Comparison of ENCODE assay signal across 11 mouse cellular contexts in the genomic region with DNA sequence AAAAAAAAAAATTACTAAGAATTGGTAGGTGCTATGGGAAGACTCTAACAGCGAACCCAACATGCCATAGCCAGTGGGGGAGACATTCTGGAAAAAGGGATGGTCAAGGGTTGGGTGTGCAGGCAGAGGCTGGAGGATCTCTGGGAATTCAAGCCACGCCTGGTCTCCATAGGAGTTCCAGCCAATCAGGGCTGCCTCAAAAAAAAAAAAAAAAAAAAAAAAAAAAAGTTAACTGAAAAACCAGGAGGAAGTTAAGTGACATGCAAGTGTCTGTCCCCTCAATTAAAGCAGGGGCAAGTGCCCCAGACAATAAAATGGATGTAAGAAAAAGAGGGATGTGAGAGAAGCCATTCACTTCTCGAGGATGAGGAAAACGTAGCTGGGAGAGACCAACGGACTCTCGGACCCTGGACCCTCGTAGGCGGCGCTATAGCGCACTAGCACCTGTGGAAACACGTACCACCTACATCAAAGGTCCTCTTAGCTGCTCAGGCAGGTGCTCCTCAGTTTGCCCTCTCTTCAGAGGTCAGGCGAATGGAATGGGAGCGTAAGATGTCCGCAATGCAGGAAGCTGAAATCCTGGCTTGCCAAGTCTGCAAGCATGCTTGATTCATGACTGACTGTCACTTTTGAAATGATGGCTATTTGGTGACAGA. TPM values are rescaled to one million over a fixed set of nuclear protein-coding genes. Genes with fewer than 3 reads are reported as not detected.
A peak's percentile ranks its signal among the peaks of the same experiment; 100 is the strongest.
DNase-seq lines count a peak whose midpoint lies in the region; ATAC-seq and TF ChIP-seq lines count a peak whose summit lies in the region.
"Had no signal": no experiment of that assay in that cellular context is flagged by ENCODE, and none has a peak within 500 bp of the region (broad histone marks: within the 10 kb centered on the region; RNA-seq: fewer than 3 reads in every experiment).

No protein-coding gene starts in this region.

- H3K4me1 ChIP-seq in forebrain, embryonic 10.5 days = peaks cover 8% of the 10 kb centered on the region
- no peaks in the 10 kb centered on the region for H3K4me1 ChIP-seq in forebrain, postnatal 0 days (ENCODE audit: insufficient read depth)
- no peaks in the 10 kb centered on the region for H3K4me1 ChIP-seq in lung, embryonic 15.5 days
- H3K4me1 ChIP-seq in limb, embryonic 10.5 days = peaks cover 10% of the 10 kb centered on the region
- H3K4me1 ChIP-seq in neural tube, embryonic 15.5 days = no peaks in the 10 kb centered on the region

- DNase-seq in forebrain, embryonic 10.5 days (ENCODE audit: extremely low spot score, low spot score) = no peak
- DNase-seq in forebrain, postnatal 0 days = no peak
- DNase-seq in lung, postnatal 25 days (ENCODE audit: low spot score) = no peak
- DNase-seq in limb, embryonic 10.5 days (ENCODE audit: low spot score) = no peak
- DNase-seq in gastrocnemius, adult 2 months = no peak
- no peak for DNase-seq in frontal cortex, adult 2 months (ENCODE audit: extremely low spot score in 1 of 2, low spot score in 1 of 2)
- DNase-seq: lung, postnatal 14 days; thymus, postnatal 36 days had no signal

- H3K4me2 ChIP-seq in forebrain, postnatal 0 days (ENCODE audit: low read depth) = no peak overlapping the region
- H3K4me2 ChIP-seq in lung, embryonic 15.5 days = peak overlapping the region; percentile 34
- H3K4me2 ChIP-seq in neural tube, embryonic 15.5 days = 0 out of 2 replicates have a peak overlapping the region, but pooled peaks have one; percentile 15

- no peak for ATAC-seq in forebrain, postnatal 0 days
- no peak for ATAC-seq in lung, embryonic 15.5 days (ENCODE audit: borderline replicate concordance, extremely low read depth, low FRiP score, low TSS enrichment)
- no peak for ATAC-seq in neural tube, embryonic 15.5 days (ENCODE audit: low FRiP score)
- ATAC-seq: activated CD4-positive, CD25-positive, alpha-beta regulatory T cell, adult 4 months had no signal

- no peaks in the 10 kb centered on the region for H3K36me3 ChIP-seq in forebrain, embryonic 10.5 days (replicated peaks)
- H3K36me3 ChIP-seq in forebrain, postnatal 0 days (ENCODE audit: insufficient read depth) = no peaks in the 10 kb centered on the region
- no peaks in the 10 kb centered on the region for H3K36me3 ChIP-seq in lung, embryonic 15.5 days
- no peaks in the 10 kb centered on the region for H3K36me3 ChIP-seq in limb, embryonic 10.5 days
- no peaks in the 10 kb centered on the region for H3K36me3 ChIP-seq in neural tube, embryonic 15.5 days

- peak overlapping the region; percentile 37 for H3K4me3 ChIP-seq in forebrain, embryonic 10.5 days
- no peak overlapping the region for H3K4me3 ChIP-seq in forebrain, postnatal 0 days (ENCODE audit: low read depth, low read length)
- H3K4me3 ChIP-seq in lung, embryonic 15.5 days = peak overlapping the region; percentile 14; the same call in 1 of the 2 replicates
- H3K4me3 ChIP-seq in limb, embryonic 10.5 days = peak overlapping the region; percentile 26; the same call in 1 of the 2 replicates
- H3K4me3 ChIP-seq in neural tube, embryonic 15.5 days (replicated peaks) = no peak overlapping the region
- no peak overlapping the region for H3K4me3 ChIP-seq in gastrocnemius, adult 2 months

- H3K27me3 ChIP-seq in forebrain, embryonic 10.5 days (ENCODE audit: poor library complexity, severe bottlenecking) = no peaks in the 10 kb centered on the region
- H3K27me3 ChIP-seq in forebrain, postnatal 0 days (ENCODE audit: insufficient read depth, low read length) = no peaks in the 10 kb centered on the region
- H3K27me3 ChIP-seq in lung, embryonic 15.5 days = no peaks in the 10 kb centered on the region
- H3K27me3 ChIP-seq in limb, embryonic 10.5 days (ENCODE audit: low read depth, poor library complexity, severe bottlenecking) = no peaks in the 10 kb centered on the region
- no peaks in the 10 kb centered on the region for H3K27me3 ChIP-seq in neural tube, embryonic 15.5 days (replicated peaks)

- intact Hi-C loops in gastrocnemius, adult 2 months (cut with DNase I) = no loop called here

- H3K9ac ChIP-seq in forebrain, postnatal 0 days = no peak overlapping the region
- no peak overlapping the region for H3K9ac ChIP-seq in lung, embryonic 15.5 days
- H3K9ac ChIP-seq in neural tube, embryonic 15.5 days (replicated peaks) = no peak overlapping the region

- WGBS in forebrain, embryonic 10.5 days = 18% methylated on average over 14 of the region's 14 CpGs
- WGBS in forebrain, postnatal 0 days = 16% methylated on average over 14 of the region's 14 CpGs
- 9% methylated on average over 14 of the region's 14 CpGs for WGBS in lung, embryonic 15.5 days
- whole genome bisulfite sequencing in limb, embryonic 10.5 days = 13% methylated on average over 14 of the region's 14 CpGs
- WGBS in neural tube, embryonic 15.5 days = 18% methylated on average over 14 of the region's 14 CpGs

- no peak for TF ChIP-seq CTCF in forebrain, postnatal 0 days (IDR thresholded peaks at IDR 0.05; ENCODE audit: low read depth)
- no peak for TF ChIP-seq CTCF in gastrocnemius, adult 2 months (IDR thresholded peaks at IDR 0.05)

- no peaks in the 10 kb centered on the region for H3K9me3 ChIP-seq in forebrain, embryonic 10.5 days
- no peaks in the 10 kb centered on the region for H3K9me3 ChIP-seq in forebrain, postnatal 0 days (ENCODE audit: low read length)
- H3K9me3 ChIP-seq in lung, embryonic 15.5 days = no peaks in the 10 kb centered on the region
- no peaks in the 10 kb centered on the region for H3K9me3 ChIP-seq in limb, embryonic 10.5 days (replicated peaks)
- no peaks in the 10 kb centered on the region for H3K9me3 ChIP-seq in neural tube, embryonic 15.5 days (replicated peaks)

- no peak overlapping the region for H3K27ac ChIP-seq in forebrain, embryonic 10.5 days
- H3K27ac ChIP-seq in forebrain, postnatal 0 days (ENCODE audit: low read depth, low read length) = no peak overlapping the region
- H3K27ac ChIP-seq in lung, embryonic 15.5 days = no peak overlapping the region
- H3K27ac ChIP-seq in limb, embryonic 10.5 days = no peak overlapping the region
- no peak overlapping the region for H3K27ac ChIP-seq in neural tube, embryonic 15.5 days (replicated peaks)
- no peak overlapping the region for H3K27ac ChIP-seq in gastrocnemius, adult 2 months

RNA-seq across cellular contexts. Expression of a gene that starts 10.6 kb away (rescaled TPM):
- 22.5 and 24.7 TPM in 2 replicates for polyA plus RNA-seq in forebrain, embryonic 10.5 days (2016; fragmentation: Nextera tagmentation; extraction: Ambion mirVana)
- 3.2 and 3.9 TPM in 2 replicates for total RNA-seq in forebrain, postnatal 0 days (2014; rRNA removed)
- 3.5 and 4.9 TPM in 2 replicates for polyA plus RNA-seq in forebrain, postnatal 0 days (2015; fragmentation: Nextera tagmentation; extraction: Ambion mirVana)
- polyA plus RNA-seq in lung, embryonic 15.5 days (2015; fragmentation: Nextera tagmentation; extraction: Ambion mirVana) = 17.6 and 18.7 TPM in 2 replicates
- polyA plus RNA-seq in limb, embryonic 10.5 days (2016; fragmentation: Nextera tagmentation; extraction: Ambion mirVana) = 22.8 and 27.9 TPM in 2 replicates
- polyA plus RNA-seq in neural tube, embryonic 15.5 days (2015; fragmentation: Nextera tagmentation; extraction: Ambion mirVana) = 6.5 and 8.5 TPM in 2 replicates
- total RNA-seq in gastrocnemius, adult 2 months (2021) = 10 to 100 TPM; 14.6 to 15.6 TPM
- 6.3 and 7.2 TPM in 2 replicates for polyA plus RNA-seq in frontal cortex, adult 2 months (2012; rRNA removed)

RNA-seq across cellular contexts. Expression of a gene that starts 30.9 kb away (rescaled TPM):
- polyA plus RNA-seq in forebrain, embryonic 10.5 days (2016; fragmentation: Nextera tagmentation; extraction: Ambion mirVana) = 39.8 and 41.8 TPM in 2 replicates
- total RNA-seq in forebrain, postnatal 0 days (2014; rRNA removed) = 11.5 and 18.5 TPM in 2 replicates
- polyA plus RNA-seq in forebrain, postnatal 0 days (2015; fragmentation: Nextera tagmentation; extraction: Ambion mirVana) = 12.0 and 15.4 TPM in 2 replicates
- 23.3 and 24.2 TPM in 2 replicates for polyA plus RNA-seq in lung, embryonic 15.5 days (2015; fragmentation: Nextera tagmentation; extraction: Ambion mirVana)
- 37.2 and 40.6 TPM in 2 replicates for polyA plus RNA-seq in limb, embryonic 10.5 days (2016; fragmentation: Nextera tagmentation; extraction: Ambion mirVana)
- 13.9 and 16.9 TPM in 2 replicates for polyA plus RNA-seq in neural tube, embryonic 15.5 days (2015; fragmentation: Nextera tagmentation; extraction: Ambion mirVana)
- 1 to 10 TPM; 2.9 to 3.3 TPM for total RNA-seq in gastrocnemius, adult 2 months (2021)
- polyA plus RNA-seq in frontal cortex, adult 2 months (2012; rRNA removed) = 6.2 and 6.7 TPM in 2 replicates

Comparison
In these comparisons a context has a peak if more than half of its experiments do, and no peak if none do; other contexts are left out.
1. H3K4me3 ChIP-seq: peak in forebrain, embryonic 10.5 days (single experiment), lung, embryonic 15.5 days (single experiment) and limb, embryonic 10.5 days (single experiment); none in forebrain, postnatal 0 days (single experiment), neural tube, embryonic 15.5 days (single experiment) and gastrocnemius, adult 2 months (single experiment).